Mouse (Mus musculus): ENCODE measurements around the gene St6galnac3.

- TF ChIP-seq ELF1 (IDR thresholded peaks at IDR 0.05; ENCODE audit: low read depth, low read length), result no peak
- no peak for TF ChIP-seq ZMIZ1 (IDR thresholded peaks at IDR 0.05; ENCODE audit: low read depth, low read length)
- no peak for TF ChIP-seq POLR2A (IDR thresholded peaks at IDR 0.05; ENCODE audit: low read depth, low read length)
- no peak for TF ChIP-seq SIN3A (IDR thresholded peaks at IDR 0.05; ENCODE audit: low read length)
- TF ChIP-seq MAFK (IDR thresholded peaks at IDR 0.05; ENCODE audit: insufficient replicate concordance, low read length), result no peak
- no peak for TF ChIP-seq CTCF (conservative IDR thresholded peaks at IDR 0.05 in 1 of 2, IDR thresholded peaks at IDR 0.05 in 1 of 2; ENCODE audit: low read depth in 2 of 2, low read length in 2 of 2)
- TF ChIP-seq TCF12 (IDR thresholded peaks at IDR 0.05; ENCODE audit: low read depth, low read length), result no peak
- TF ChIP-seq NRF1 (IDR thresholded peaks at IDR 0.05; ENCODE audit: low read depth, low read length), result no peak
- no peak for TF ChIP-seq USF2 (conservative IDR thresholded peaks at IDR 0.05; ENCODE audit: low read depth, low read length)
- no peak for TF ChIP-seq JUND (conservative IDR thresholded peaks at IDR 0.05; ENCODE audit: low read depth, low read length)
- TF ChIP-seq MXI1 (IDR thresholded peaks at IDR 0.05; ENCODE audit: low read depth, low read length), result no peak
- TF ChIP-seq ZKSCAN1 (IDR thresholded peaks at IDR 0.05; ENCODE audit: borderline replicate concordance, low read depth, low read length), result no peak
- TF ChIP-seq GABPA (IDR thresholded peaks at IDR 0.05; ENCODE audit: insufficient replicate concordance, low read depth, low read length), result no peak
- TF ChIP-seq JUN (IDR thresholded peaks at IDR 0.05; ENCODE audit: insufficient read depth, low read depth, low read length), result no peak
Measured at GRCm38 (mm10) chr3:153176749-153177148, 548.2 kb downstream of the St6galnac3 start.

All from CH12.LX (cell line).